Mouse (Mus musculus) monocyte, adult 2 months (primary cell): ENCODE results near the gene Ppil6.

Source experiments
- DNase-seq, 2 experiments: peaks; one replicate each; pipeline ENCODE4 v3.0.0; 2022; ENCODE audit warnings: low spot score in 2 of 2, low read depth in 1 of 2

Gene Ppil6

DNA sequence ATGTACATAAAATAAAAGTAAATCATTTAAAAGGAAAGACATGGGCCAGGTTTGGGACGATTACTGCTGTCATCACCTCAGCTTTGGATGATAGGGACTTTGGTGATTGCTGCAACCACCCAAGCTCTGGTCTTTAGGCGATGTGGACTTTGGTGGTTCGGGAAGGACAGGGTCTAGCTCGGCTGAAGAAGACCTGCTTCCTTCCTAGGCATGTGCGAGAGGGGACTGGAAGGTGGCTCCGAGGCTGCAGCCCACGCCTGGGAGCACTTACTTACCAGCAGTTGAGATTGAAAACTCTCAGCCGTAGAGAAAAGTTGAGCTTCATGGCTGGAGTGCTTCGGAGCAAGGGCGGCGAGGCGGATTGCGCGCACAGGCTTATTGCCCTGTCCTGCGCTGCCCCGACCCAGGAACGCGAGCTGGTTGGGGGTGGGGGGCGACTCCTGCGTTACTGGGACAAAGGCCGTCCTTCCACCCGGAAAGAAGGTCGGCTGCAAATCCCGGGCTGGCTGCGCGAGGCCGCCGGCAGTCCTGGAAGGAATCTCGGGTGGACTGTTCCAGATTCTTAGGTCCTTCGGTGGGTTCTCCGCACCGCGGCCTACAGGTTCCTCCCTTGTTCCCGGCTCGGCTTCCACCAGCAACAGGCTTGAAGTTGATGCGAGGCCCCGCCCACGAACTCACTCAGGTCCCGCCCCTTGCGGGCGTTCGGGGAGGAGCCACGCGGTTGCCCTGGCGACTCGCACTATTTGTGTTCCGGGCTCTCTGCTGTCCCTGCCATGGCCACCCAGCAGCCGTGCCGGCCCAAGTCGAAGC lies at the start of gene Ppil6, which contains the start of gene Smpd2:
Ppil6 (plus strand) TSS at position 732 of the 810 bp plus-strand sequence.
Smpd2 (minus strand) TSS at position 662 of the 810 bp plus-strand sequence.
- peak; percentile 78 to 95 for DNase-seq

DNA sequence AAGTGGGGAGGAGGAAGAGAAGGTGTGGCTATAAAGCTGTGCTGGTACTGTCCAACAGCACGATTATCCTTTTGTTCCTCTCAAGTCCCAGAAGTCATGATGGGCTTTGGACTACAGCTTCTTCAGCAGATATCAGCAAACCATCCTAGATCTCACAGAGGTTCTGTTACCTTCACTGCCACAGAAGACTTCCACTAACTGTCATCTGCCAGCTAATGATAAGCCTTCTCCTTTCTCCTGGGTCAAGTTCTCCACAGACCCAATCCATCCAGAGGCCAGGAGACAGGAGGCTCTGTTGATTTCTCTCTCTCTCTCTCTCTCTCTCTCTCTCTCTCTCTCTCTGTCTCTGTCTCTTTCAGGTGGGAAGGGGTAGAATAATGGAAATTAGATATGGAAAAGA lies 42.0 kb upstream of the Ppil6 start:
- DNase-seq, result no peak

- no peak for DNase-seq
Measured at GRCm38 (mm10) chr10:41449684-41450083, 40.6 kb upstream of the Ppil6 start.

- DNase-seq, result peak; percentile 83 to 92
Measured at GRCm38 (mm10) chr10:41450137-41450670, 40.0 kb upstream of the Ppil6 start, which contains the start of gene Zbtb24. TSS of gene Zbtb24 (plus strand) at chr10:41450383.

GRCm38 (mm10) chr10:41450780-41451522 lies 39.3 kb upstream of the Ppil6 start:
- no peak for DNase-seq

DNA sequence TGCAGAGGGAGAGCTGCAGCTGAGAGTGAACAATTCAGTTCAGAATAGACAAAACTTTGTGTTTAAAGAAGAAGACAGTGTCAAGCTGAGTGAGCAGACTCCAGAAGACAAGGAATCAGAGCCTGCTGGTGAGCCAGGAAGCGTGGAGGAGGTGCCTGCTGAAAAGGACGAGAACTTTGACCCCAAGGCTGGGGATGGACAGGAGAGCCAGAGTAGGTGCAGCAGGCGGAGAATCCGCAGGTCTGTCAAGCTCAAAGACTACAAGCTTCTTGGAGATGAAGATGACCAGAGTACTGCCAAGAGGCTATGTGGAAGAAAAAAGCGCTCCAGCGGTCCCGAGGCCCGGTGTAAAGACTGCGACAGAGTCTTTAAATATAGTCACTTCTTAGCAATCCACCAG lies 38.6 kb upstream of the Ppil6 start:
- no peak for DNase-seq

- DNase-seq, result no peak
Measured at GRCm38 (mm10) chr10:41452791-41453190, 37.4 kb upstream of the Ppil6 start.

GRCm38 (mm10) chr10:41459990-41460389 lies 30.2 kb upstream of the Ppil6 start:
- no peak for DNase-seq

GRCm38 (mm10) chr10:41460501-41460900 lies 29.7 kb upstream of the Ppil6 start:
- DNase-seq, result no peak

DNA sequence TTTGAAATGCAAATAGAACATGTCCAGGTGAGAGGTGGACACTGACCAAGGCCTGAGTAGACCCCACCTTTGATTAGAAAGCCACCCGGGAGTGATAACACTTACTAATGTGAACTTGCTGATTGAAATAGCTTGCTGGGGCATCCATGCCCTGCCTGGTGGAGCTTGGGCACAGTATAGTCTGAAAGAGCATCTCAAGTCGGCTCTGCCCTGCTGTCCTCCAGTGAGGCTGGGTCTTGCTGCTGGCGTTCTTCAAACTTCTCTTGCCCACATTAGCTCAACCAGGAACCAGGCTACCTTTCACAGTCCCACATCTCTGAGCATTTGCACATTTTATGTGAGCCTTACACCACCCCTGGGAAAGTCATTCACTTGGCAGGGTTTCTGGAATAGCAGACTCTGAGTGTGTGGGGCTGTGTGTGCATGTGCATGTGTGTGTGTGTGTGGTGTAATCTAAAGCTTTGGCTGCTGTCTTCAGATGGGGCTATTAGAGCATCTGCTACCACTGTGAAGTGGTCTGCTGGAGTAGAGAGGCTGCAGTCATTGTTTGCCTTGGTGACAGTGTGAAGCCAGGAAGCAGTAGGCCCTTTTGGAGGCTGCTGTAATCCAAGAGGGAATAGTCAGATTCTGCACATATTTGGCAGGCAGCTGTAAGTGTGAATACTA lies 29.0 kb upstream of the Ppil6 start:
- no peak for DNase-seq

DNA sequence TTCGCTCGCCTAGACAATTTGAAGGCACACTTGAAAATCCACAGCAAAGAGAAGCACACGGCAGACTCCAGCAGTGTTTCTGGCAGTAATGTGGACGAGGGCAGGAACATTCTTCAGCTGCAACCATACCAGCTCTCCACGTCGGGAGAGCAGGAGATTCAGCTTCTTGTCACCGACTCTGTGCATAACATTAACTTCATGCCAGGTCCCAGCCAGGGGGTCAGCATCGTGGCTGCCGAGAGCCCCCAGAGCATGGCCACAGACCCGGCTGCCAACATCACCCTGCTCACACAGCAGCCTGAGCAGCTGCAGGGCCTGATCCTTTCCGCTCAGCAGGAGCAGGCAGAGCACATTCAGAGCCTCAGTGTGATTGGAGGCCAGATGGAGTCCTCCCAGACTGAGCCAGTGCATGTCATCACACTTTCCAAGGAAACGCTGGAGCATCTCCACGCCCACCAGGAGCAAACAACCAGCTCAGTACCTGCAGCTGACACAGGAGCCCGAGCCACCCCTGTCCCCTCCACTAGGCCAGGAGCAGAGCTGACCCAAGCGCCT lies 25.8 kb upstream of the Ppil6 start:
- DNase-seq, result no peak

GRCm38 (mm10) chr10:41467325-41467724 lies 22.9 kb upstream of the Ppil6 start:
- no peak for DNase-seq

GRCm38 (mm10) chr10:41470693-41471092 lies 19.5 kb upstream of the Ppil6 start:
- no peak for DNase-seq

DNA sequence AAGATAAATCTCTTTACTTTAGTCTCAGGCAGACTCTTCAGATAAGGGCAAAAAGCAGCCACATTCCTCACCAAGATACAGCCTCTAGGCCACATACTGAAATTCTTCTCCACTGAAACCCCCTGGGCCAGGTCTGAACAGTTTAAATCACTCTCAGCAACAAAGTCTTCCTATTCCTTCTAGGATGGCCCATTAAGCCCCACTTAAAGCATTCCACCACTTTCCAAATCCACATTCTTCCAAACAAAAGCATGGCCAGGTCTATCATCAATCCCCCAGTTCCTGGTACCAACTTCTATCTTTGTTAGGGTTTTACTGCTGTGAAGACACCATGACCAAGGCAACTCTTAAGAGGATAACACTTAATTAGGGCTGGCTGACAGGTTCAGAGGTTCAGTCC lies 17.7 kb upstream of the Ppil6 start:
- no peak for DNase-seq

GRCm38 (mm10) chr10:41472962-41473481 lies 17.2 kb upstream of the Ppil6 start:
- DNase-seq, result peak in 1 of 2 experiments; percentile 13

DNA sequence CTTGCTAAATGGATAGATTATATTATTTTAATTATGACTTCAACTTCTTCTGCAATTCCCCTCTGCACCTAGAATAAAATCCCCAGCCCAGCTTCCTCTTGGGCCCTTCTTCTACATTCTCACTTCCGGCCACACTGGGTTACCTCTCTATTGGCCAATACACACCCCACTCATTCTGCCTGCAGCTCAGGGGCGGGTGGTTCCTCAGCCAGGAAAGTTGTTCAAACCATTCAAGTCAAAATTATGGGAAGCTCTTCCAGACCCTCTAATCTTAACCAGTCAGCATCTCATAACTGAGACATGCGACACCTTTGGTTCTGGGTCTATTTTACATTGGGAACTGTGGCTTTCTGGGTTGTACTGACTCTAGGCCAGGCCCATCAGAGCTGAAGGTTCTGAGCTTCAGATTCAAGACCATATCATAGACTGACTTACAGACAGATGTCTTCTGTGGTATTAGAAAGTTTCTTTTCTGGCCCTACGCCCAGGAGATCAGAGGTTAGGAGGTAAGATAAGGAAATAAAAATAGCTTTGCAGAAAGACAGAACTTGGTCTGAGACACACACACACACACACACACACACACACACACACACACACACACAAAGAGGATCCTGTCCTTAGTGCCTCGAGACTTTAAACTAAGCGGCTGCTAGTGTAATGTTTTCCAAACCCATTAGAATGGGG lies 16.3 kb upstream of the Ppil6 start:
- peak in 1 of 2 experiments; percentile 53 for DNase-seq

- DNase-seq, result no peak
Measured at GRCm38 (mm10) chr10:41474981-41475391, 15.3 kb upstream of the Ppil6 start.

- peak in 1 of 2 experiments; percentile 54 for DNase-seq
Measured at GRCm38 (mm10) chr10:41476171-41477017, 13.8 kb upstream of the Ppil6 start, which contains the start of gene Mical1. TSS of gene Mical1 (plus strand) at chr10:41476314.

GRCm38 (mm10) chr10:41477018-41477277 lies 13.3 kb upstream of the Ppil6 start:
- DNase-seq, result no peak
